Mouse (Mus musculus) monocyte, adult 2 months (primary cell): Measurements from ENCODE around the gene Aes.

ENCODE experiments used
- DNase-seq, 2 experiments: peaks; one replicate each; pipeline ENCODE4 v3.0.0; 2022; ENCODE audit warnings: low spot score in 2 of 2, low read depth in 1 of 2

The Aes gene

DNA sequence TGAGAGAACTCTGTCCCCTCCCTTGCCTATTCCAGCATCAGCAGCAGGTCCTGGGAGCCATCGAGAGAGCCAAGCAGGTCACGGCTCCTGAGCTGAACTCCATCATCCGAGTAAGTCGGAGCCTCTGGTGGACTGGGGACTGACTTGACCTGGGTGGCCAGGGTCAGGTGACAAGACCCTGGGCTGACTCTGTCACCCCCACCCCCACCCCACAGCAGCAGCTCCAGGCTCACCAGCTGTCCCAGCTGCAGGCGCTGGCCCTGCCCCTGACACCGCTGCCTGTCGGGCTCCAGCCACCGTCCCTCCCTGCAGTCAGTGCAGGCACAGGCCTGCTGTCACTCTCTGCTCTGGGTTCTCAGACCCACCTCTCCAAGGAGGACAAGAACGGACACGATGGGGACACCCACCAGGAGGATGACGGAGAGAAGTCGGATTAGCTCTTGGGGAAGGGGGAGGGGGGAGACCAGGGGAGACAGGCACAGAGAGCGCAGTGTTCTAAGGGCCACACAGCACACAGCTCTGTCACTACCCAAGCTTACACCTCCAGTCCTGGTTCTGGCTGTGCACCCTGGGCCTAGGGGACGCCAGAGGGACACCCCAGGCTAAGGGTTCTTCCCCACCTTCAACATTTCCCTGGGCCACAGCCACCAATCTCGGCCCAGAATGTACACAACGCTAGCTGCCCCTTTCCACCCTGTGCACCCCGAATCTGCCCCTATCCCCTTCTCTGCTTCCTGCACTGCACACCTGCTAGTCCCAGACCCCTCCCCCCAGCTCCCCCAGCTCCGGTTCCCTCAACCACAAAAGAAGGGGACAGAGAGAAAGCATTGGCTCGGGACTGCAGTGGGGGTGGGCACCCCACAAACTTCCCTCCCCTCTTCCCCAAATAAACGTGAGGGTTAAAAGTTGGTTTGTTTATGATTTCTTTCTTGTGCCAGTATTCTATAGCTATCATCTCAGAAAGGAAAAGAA lies 6.3 kb downstream of the Aes start:
- no peak for DNase-seq

GRCm38 (mm10) chr10:81568381-81569191 lies 9.3 kb downstream of the Aes start:
- no peak for DNase-seq

DNA sequence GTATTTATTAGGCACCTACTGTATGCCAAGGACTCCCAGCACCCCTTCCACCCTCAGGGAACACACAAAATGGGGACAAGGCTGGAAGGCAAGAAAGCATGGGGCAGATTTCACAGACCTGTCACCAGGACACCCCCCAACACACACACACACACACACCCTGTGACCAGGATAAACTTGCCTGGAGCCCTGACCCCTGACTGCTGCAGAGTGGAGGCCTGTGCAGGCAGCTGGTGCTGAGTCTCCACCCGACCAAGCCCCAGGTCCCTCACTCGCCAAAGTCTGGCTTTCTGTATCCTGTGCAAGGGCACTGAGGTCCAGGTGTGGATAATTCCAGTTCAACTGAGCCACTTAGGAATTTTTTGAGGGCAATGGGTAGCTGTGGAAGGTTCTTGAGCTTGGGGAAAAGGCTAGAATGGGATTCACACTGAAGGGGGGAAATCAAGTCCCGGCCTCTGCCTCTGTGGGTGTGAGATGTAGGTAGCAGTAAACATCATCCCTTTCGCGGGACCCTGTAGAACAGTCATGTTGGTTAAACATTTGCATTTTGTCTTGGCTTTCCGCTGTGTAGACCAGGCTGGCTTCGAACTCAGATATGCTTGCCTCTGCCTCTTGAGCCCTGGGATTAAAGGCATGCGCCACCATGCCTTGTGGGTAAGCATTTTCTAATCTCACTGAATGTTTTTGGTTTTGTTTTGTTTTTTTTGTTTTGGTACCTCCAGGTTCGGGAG lies 10.4 kb downstream of the Aes start:
- DNase-seq = no peak

- no peak for DNase-seq
Measured at GRCm38 (mm10) chr10:81570238-81570800, 11.0 kb downstream of the Aes start.

DNA sequence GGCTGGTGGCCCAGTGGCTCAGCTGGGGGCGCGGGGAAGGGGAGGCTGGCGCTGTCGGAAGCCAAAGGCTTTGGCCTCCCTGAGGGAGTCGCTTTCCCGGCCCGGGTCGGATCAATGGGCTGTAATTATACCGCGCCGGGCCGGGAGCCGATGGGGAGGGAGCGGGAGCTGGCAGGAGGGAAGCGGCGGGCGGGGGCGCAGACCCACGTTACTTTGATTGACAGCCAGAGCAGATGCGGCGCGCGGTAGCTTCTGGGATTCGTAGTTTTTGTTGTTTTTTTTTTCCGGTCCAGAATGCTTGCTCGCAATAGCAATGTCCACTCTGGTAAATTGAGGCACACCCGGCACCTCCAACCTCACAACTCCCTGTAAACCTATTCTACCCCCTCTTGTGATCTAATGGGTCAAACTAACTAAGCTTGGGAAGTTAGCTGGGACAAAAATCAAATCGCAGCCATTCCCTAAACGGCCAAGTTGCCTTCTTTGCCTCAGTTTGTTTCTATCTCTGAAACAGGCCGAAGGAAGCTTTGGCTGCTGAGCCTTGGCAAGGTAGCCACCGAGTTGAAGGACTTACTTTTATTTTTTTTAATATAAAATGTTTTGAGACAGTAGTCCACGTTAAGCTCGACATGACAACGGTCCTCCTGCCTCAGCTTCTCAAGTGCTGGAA lies 11.7 kb downstream of the Aes start:
- peak; percentile 33 to 66 for DNase-seq

GRCm38 (mm10) chr10:81571501-81571876 lies 12.2 kb downstream of the Aes start:
- peak; percentile 74 to 80 for DNase-seq

- no peak for DNase-seq
Measured at GRCm38 (mm10) chr10:81572133-81572671, 12.9 kb downstream of the Aes start.

DNA sequence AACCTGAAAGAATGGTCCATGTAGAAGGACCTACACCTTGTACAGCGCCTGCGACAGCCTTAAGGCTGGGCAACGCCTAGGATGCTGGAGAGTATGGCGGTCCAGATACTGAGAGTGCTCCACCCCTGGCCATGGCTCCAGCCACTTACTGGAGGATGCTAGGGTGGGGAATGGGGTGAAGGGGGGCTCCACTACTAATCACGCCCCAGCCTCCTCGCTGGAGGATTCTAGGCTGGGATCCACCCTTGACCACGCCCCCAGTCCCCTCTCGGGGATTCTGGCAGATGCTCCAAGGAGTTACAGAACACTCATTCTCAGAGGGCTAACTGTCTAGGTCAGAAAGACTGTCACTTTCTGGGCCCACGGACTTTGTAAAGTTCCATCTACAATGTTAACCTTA lies 13.7 kb downstream of the Aes start:
- no peak for DNase-seq

GRCm38 (mm10) chr10:81574081-81575056 lies 15.1 kb downstream of the Aes start, which contains the start of gene Tle2:
Gene Tle2, plus strand, starts transcription at chr10:81574561.
- DNase-seq = no peak

DNA sequence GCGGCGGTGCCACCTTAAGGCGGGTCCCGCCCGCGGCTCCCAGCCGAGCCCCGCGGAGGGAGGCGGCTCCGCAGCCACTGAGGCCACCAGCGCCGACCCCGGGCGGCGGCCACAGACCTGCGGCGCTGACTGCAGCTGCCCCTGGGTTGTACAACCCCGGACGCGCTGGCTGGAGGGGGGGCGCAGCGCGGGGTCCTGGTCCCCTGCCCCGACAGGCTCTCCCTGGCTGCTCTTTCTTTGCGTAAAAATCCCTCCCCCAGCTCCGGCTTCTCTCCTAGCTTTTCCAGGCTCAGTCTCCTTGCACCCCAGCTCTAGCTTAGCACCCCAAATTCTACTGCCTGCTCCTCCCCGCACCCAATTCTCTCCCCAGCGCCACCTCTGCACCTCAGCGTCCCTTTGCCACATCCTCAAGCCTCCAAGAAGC lies 15.9 kb downstream of the Aes start:
- DNase-seq = no peak

DNA sequence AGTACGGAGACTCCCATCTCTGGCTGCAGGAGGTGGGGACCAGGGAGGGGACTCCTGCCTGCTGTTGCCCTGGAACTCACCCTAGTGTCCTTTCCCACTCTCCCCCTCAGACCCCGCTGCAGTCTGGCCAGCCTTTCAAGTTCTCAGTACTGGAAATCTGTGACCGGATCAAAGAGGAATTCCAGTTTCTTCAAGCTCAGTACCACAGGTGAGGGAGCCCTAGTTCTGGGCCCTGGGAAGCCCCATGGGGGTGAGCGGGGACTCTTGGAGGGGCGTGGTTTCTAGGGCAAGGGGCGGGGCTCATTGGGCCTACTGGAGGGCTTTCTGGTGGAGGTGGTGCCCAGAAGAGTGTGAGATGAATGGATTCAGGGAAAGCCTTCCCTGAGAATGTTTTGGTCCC lies 16.4 kb downstream of the Aes start:
- no peak for DNase-seq

DNA sequence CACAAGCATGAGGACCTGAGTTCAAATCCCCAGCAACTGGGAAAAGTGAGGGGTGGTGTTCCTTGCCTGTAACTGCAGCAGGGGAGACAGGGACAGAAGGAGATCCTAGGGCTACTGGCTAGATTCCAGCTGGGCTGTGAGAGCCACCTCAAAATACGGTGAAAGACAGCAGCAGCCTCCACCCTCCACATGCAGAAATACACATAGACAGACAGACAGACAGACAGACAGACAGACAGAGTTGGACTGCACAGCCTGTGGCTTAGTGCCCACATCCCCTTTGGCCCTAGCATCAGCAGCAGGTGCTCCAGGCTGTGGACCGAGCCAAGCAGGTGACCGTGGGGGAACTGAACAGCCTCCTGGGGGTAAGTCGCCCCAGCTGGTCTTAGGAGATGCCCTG lies 20.7 kb downstream of the Aes start:
- DNase-seq = no peak

- no peak for DNase-seq
Measured at GRCm38 (mm10) chr10:81580441-81581070, 21.3 kb downstream of the Aes start.

GRCm38 (mm10) chr10:81583347-81583746 lies 24.1 kb downstream of the Aes start:
- no peak for DNase-seq

DNA sequence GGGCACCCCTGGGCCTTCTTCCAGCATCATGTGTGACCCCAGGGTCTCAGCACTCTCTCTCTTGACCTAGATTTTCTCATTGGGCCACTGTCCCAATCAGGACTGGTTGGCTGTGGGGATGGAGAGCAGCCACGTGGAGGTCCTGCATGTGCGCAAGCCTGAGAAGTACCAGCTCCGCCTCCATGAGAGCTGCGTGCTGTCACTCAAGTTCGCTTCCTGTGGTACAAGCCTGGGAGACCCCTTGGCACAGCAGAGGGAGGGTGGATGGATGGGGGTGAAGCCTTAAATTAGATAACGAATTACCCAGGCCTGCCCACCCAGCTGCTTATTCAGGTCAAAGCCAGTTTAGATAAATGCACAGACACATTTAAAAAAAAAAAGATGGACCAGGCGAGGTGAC lies 29.5 kb downstream of the Aes start:
- no peak for DNase-seq

DNA sequence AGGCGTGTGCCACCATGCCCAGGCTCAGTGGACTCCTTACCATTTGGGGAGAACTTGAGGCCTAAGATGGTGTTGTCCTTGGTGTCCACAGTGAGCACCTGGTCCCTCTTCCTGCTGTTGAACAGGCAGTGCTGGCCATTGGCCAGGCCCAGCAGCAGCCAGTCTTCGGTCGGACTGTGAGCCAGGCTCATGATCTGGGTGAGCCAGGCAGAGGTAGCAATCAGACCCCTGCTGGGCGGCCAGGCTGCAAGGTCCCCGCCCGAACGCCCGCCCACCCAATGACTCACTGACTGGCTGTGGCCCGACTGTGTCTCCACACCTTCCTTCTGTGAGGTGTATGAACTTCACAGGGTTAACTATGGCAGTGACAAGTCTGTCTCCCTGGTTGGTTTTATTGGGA lies 32.6 kb downstream of the Aes start:
- no peak for DNase-seq

DNA sequence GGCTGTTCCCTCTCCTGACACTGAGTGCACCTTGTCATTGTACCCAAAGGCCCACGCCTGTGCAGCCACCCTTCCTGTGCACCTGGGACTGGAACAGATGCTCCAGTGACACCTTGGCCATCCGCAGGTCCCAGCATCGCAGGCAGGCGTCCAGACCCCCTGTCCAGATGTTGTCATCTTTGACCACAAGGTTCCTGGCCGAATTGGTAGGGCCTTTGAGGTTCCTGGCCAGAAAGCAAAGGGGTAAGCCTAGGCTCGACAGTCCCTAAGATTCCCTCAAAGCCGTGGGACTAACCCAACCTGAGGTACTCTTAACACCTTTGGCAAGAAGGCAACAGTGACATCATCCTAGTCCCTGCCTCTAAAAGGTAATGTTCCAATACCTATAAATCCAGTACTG lies 33.3 kb downstream of the Aes start:
- DNase-seq = no peak

DNA sequence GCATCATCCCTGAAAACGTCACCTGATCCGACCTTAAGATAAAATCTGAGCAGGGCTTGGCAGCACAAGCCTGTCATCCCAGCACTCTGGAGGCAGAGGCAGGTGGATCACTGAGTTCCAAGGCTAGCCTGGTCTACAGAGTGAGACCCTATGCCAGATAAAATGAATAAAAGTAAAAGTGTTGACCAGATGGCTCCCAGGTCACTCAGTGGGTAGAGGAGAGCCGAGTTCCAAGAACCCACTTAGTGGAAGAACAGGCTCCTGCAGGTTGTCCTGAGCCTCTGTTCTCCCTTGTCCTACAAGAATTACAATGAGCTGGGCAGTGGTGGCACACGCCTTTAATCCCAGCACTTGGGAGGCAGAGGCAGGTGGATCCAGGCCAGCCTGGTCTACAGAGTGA lies 33.9 kb downstream of the Aes start:
- no peak for DNase-seq

- DNase-seq = no peak
Measured at GRCm38 (mm10) chr10:81593935-81594334, 34.6 kb downstream of the Aes start.
